Mouse (Mus musculus): ENCODE results near the gene Rab31.
A peak's percentile ranks its signal among the peaks of the same experiment; 100 is the strongest.

Rab31 gene

GRCm38 (mm10) chr17:65703527-65704391 is 68.8 kb downstream of the Rab31 start:
- no peak for DNase-seq (ENCODE audit: low spot score)

- peak; percentile 55 for DNase-seq (ENCODE audit: low spot score)
Observed at GRCm38 (mm10) chr17:65701797-65702566, 70.6 kb downstream of the Rab31 start.

- DNase-seq (ENCODE audit: low spot score), result no peak
Observed at GRCm38 (mm10) chr17:65701356-65701755, 71.2 kb downstream of the Rab31 start.

GRCm38 (mm10) chr17:65700060-65700459 is 72.5 kb downstream of the Rab31 start:
- no peak for DNase-seq (ENCODE audit: low spot score)

GRCm38 (mm10) chr17:65697791-65698463 is 74.6 kb downstream of the Rab31 start:
- no peak for DNase-seq (ENCODE audit: low spot score)

GRCm38 (mm10) chr17:65696939-65697338 is 75.6 kb downstream of the Rab31 start:
- DNase-seq (ENCODE audit: low spot score), result no peak

- no peak for DNase-seq (ENCODE audit: low spot score)
Observed at GRCm38 (mm10) chr17:65692276-65692675, 80.3 kb downstream of the Rab31 start.

- DNase-seq (ENCODE audit: low spot score), result no peak
Observed at GRCm38 (mm10) chr17:65683731-65684130, 88.8 kb downstream of the Rab31 start.

GRCm38 (mm10) chr17:65683316-65683715 is 89.2 kb downstream of the Rab31 start:
- DNase-seq (ENCODE audit: low spot score), result no peak

GRCm38 (mm10) chr17:65682071-65682680 is 90.4 kb downstream of the Rab31 start:
- no peak for DNase-seq (ENCODE audit: low spot score)

- no peak for DNase-seq (ENCODE audit: low spot score)
Observed at GRCm38 (mm10) chr17:65681516-65681915, 91.0 kb downstream of the Rab31 start.

GRCm38 (mm10) chr17:65680801-65681412 is 91.6 kb downstream of the Rab31 start:
- no peak for DNase-seq (ENCODE audit: low spot score)

- DNase-seq (ENCODE audit: low spot score), result no peak
Observed at GRCm38 (mm10) chr17:65679806-65680446, 92.6 kb downstream of the Rab31 start.

- no peak for DNase-seq (ENCODE audit: low spot score)
Observed at GRCm38 (mm10) chr17:65677742-65678141, 94.8 kb downstream of the Rab31 start.

GRCm38 (mm10) chr17:65676536-65676935 is 96.0 kb downstream of the Rab31 start:
- no peak for DNase-seq (ENCODE audit: low spot score)

- no peak for DNase-seq (ENCODE audit: low spot score)
Observed at GRCm38 (mm10) chr17:65675985-65676384, 96.6 kb downstream of the Rab31 start.

GRCm38 (mm10) chr17:65674710-65675171 is 97.8 kb downstream of the Rab31 start:
- no peak for DNase-seq (ENCODE audit: low spot score)

GRCm38 (mm10) chr17:65672926-65673325 is 99.6 kb downstream of the Rab31 start:
- DNase-seq (ENCODE audit: low spot score), result no peak

GRCm38 (mm10) chr17:65669061-65669460 is 103.5 kb downstream of the Rab31 start:
- no peak for DNase-seq (ENCODE audit: low spot score)

GRCm38 (mm10) chr17:65667792-65668191 is 104.8 kb downstream of the Rab31 start:
- DNase-seq (ENCODE audit: low spot score), result no peak

Measured in urinary bladder, postnatal 14 days (tissue).